Mouse (Mus musculus) retina, postnatal 1 day (tissue): ENCODE data around the gene Slc29a3.
"Not testable (repeated sequence)": the region's sequence is repeated elsewhere in the genome, so short reads cannot be mapped to it uniquely, and the experiment has no call there.

Experiments used
- DNase-seq: peaks from one replicate; pipeline ENCODE4 v3.0.0-alpha.2; 2012

Gene Slc29a3

DNA sequence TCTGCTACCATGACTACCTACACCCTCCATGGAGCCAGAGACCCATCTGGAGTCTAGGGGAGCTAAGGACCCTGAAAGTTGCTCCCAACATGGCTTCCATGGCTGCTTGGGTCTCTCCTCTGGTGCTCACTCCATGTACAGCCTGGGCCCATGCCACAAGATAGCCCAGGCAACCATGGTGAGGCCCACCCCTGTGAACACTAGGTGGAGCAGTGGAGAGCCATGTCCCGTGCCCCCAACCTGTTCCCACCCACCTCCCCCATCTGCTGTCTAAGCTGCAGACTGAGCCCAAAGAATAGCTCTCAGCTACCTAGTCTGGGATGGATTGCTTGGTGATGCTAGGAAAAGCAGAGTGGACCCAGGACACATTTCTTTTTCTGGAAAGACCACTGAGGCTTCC lies 29.2 kb downstream of the Slc29a3 start:
- DNase-seq, result no peak

- no peak for DNase-seq
Observed at GRCm38 (mm10) chr10:60721640-60722039, 31.0 kb downstream of the Slc29a3 start.

- no peak for DNase-seq
Observed at GRCm38 (mm10) chr10:60720461-60720860, 32.1 kb downstream of the Slc29a3 start.

DNA sequence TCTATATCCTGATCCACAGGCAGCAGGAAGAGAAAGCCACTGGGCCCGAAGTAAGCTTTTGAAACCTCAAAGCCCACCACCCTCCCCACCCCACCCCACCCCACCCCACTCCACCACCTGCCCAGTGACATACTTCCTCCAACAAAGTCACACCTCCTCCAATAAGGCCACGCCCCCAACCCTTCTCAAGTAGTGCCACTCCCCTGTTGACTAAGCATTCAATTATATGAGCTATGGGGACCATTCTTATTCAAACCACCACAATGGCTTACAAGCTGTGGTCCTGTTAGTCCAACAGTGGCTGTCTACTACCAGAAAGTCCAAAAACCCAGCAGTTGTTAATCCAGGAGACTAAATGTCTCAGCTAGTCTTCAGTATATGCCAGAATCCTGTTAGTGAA lies 34.1 kb downstream of the Slc29a3 start:
- no peak for DNase-seq

DNA sequence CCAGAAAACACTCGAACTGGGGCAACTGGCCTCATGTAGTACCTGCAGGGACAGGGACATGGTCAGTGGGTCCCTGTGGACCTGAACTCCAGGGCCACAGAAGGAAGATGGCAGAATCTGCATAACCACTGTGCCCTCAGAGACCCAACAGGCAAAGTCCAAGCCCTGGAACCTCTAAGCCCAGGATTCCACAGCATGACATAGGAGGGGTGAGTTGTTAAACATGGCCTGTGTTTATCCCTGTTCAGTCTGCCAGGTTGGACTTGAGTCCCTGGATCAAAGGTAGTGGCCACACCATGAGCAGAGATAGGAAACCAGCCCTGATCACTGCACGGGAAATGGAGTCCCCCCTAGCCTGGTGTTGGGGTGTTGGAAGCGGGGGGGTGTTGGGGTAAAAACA lies 36.1 kb downstream of the Slc29a3 start:
- no peak for DNase-seq

DNA sequence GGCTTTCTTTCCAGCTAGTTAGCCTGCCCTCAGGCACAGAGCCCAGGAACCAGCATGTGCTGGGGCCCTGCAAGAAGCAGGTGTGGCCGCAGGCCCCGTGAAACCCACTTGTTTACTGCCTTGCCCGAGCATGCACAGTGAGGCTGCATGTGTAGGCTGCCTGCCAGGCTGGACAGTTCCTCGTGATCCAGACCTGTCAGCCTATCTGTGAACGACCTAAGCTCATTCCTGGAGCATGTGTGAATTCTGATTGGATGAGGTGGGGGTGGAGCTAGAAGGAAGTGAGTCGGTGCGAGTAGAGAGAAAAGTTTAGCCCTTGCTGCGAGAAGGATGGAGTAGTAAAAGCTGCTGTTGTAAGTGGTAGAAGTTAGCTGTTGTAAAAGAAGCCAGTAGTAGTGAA lies 40.3 kb downstream of the Slc29a3 start:
- not testable (repeated sequence) for DNase-seq

GRCm38 (mm10) chr10:60708837-60709236 lies 43.8 kb downstream of the Slc29a3 start:
- DNase-seq, result no peak

GRCm38 (mm10) chr10:60706268-60706667 lies 46.3 kb downstream of the Slc29a3 start:
- no peak for DNase-seq

DNA sequence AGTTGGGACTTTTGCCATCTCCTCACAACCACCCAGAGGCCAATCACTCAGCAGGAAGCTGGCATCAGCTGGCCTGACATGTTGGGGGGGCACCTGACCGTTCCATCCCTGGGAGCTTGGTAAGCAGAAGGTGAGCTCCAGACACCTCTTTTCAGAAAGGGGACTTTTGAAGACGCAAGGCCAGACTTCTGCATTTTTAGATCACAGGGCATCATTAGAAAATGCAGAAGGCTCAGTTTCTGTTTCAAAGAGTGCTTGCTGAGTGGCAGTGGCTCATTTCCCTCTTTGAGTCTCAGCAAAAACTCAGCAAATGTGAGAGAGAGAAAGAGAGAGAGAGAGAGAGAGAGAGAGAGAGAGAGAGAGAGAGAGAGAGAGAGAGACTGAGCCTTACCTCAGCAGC lies 47.5 kb downstream of the Slc29a3 start:
- DNase-seq, result no peak

DNA sequence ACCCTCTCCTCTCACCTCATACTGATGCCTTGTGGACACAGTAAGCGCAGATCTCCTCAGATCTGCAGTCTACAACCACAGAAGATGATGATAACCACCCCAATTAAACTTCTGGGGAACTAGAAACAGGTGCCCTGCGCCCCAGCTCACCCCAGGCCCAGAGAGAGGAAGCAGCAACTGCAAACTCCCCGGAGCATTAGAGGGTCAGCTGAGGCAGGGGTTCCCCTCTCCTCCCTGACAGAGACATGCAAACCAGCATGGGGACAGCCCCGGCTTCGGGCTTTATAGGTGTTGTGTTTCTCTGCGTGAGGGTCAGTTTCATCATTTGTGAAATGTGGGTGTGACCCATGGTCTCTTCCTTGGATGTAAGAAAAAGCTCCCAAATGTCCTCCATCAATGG lies 54.8 kb downstream of the Slc29a3 start:
- no peak for DNase-seq

- DNase-seq, result peak; percentile 73
Observed at GRCm38 (mm10) chr10:60696975-60697374, 55.6 kb downstream of the Slc29a3 start.

DNA sequence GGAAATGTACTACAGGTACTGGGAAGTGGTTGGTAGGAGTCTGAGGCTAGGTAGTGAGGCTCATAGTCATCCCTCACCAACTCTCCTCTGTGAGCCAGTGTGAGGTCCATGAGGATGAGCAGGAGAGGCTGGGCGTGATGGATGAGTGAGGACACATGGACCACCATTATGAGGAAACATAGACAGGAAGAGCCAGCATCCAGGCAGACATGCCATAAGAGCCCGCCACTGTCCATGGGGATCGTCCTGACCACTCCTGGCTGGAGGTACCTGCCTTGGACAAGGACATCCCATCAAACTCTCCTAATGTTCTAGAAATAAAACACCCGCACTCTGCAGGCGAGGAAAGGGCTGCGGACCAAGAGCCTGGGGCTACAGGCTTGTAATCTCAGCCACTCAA lies 56.2 kb downstream of the Slc29a3 start, which contains the start of gene Cdh23:
Gene Cdh23 (minus strand): TSS at position 101 of the 400 bp plus-strand sequence.
- DNase-seq, result no peak

GRCm38 (mm10) chr10:60691671-60692390 lies 60.8 kb downstream of the Slc29a3 start:
- DNase-seq, result no peak

DNA sequence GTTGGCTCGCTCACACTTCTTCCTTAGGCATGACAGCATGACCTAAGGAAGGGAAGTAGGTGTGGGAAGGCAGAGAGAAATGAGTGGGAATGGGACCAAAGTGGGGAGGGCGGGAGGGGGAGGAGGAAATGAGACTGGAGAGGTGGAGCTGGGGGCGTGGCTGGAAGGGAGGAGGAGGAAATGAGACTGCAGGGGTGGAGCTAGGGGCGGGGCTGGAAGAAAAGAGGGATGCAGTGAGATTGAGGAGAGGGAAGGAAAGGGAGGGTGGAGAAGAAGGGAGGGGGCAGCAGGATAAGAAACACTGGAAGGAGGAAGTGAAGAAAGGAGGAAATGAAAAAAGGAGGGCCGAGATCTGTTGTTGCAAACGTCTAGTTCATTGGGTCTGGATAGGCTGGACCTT lies 61.6 kb downstream of the Slc29a3 start:
- no peak for DNase-seq

DNA sequence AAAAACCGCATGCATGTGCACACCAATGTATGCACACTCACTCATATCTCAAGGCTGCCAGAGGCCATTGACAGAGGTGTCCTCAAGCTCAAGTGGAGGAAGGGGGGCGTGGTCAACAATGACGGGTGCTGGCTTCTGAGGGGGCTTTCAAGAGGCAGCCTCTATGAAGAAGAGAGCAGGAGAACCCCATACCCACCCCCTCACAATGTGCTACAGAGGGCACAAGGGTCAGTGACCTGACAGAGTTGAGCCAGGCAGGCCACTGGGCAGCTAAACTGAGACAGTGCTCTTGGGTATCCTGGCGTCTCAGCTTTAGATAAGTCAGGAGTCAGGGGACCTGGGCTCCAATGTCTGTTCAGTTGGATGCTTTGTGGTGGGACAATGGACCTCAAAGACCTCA lies 63.2 kb downstream of the Slc29a3 start:
- DNase-seq, result no peak

GRCm38 (mm10) chr10:60687011-60687776 lies 65.4 kb downstream of the Slc29a3 start:
- DNase-seq, result peak; percentile 66

GRCm38 (mm10) chr10:60686641-60686975 lies 66.0 kb downstream of the Slc29a3 start:
- peak; percentile 27 for DNase-seq

DNA sequence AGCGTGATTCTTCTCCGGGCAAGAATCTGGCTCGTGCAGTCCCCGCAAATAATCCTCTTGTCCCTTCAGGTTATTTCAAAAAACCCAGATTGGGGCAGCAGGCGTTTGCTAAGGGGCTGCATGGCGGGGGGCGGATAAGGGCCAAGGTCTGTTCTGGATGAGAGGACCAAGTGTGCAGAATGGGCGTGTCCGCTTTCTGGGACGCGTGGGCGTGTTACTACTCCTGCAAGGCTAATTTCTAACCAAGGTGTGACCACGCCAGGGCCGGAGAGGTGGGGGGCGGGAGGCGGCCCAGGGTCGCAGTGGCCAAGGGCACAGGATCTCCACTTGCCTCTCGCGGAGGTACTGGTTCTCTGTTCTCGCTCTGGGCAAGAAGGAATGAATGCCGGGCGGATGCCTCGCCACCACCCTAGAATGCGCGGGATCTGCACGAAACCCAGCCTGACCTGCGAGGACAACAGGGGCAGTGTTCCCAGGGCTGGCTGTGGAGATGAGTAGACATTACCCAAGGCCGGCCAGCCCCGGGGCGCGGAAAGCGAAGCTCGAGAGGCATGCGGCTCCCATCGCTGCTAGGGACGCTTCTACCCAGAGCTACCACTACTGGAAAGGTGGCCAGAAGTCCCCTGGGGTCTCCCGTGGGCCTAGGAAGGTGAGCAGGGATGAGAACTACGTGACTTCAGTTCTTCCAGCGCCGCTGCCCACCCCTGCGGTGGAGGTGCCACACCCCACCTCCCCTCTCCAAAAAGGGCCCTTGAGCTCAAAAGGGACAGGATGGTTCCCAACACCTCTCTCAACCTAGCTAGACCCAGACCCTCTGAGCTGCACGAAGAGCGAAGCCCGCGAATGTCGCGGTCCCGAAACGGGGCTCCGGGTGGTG lies 66.6 kb downstream of the Slc29a3 start:
- DNase-seq, result no peak

GRCm38 (mm10) chr10:60678926-60679325 lies 73.7 kb downstream of the Slc29a3 start:
- no peak for DNase-seq

GRCm38 (mm10) chr10:60677319-60677718 lies 75.3 kb downstream of the Slc29a3 start:
- DNase-seq, result no peak

- no peak for DNase-seq
Observed at GRCm38 (mm10) chr10:60670166-60670565, 82.4 kb downstream of the Slc29a3 start.

- no peak for DNase-seq
Observed at GRCm38 (mm10) chr10:60668591-60668990, 84.0 kb downstream of the Slc29a3 start.
